Mouse (Mus musculus) layer of hippocampus, postnatal 10 days (tissue): Measurements from ENCODE around the gene Dlgap5. TPM values are rescaled to one million over a fixed set of nuclear protein-coding genes. Genes with fewer than 3 reads are reported as not detected.

ENCODE experiments used
- DNase-seq, 2 experiments: peaks; one replicate each; pipeline ENCODE4 v3.0.0; 2021; ENCODE audit warnings: low spot score in 2 of 2
- total RNA-seq, 2 experiments: library from RNA; stranded (reverse); gene quantifications; 2 replicates each; pipeline ENCODE4 v1.2.3; 2021

Dlgap5 gene
- total RNA-seq, 2 experiments from 2014 or later, result 3.8 to 4.1 TPM

DNA sequence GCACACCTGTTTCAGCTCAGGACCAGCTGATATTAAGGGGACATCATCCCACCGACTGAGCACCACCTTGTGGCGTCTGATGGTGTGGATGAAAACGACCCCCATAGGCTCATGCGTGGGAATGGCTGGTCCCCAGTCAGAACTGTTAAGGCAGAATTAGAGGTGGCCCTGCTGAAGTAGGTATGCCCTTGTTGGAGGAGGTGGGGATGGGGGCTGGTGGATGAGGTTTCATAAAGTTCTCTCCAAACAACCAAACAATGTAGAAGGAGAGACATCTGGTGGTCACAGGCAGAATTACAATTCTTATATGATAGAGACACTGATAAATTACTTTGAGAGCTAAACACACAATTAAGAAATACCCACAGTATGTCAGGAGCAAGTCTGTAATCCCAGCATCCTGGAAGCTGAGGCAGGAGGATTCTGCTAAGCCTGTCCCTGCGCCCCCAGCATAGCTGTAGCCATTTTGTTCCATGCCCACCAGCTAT is 22.0 kb downstream of the Dlgap5 start:
- DNase-seq, result peak; percentile 13 to 23

DNA sequence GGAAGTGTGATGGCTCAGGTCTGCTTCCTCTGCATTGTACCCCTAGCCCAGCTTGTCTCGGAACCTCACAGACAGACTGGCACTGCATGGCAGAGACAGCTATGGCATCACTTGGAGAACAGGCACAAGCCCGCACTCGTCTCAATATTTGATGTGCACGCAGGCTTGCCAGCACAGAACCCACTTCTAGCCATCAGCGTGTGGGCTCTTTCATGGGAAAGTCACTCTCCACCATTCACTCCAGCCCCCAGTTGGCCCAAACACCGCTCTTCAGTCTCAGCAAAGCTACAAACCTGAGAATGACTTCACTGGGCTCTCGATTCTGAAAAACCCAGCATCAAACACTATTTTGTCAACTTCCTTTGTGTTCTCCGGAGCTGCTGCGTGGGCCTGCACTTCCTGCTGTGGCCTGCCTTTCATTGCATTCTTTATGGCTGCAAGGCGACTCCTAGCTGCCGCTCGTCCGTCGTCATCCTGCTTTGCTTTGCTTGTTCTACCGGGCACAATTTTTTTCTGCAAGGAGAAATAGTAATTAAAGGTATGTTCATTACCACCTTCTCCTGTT is 22.7 kb downstream of the Dlgap5 start:
- peak in 1 of 2 experiments; percentile 19 for DNase-seq

DNA sequence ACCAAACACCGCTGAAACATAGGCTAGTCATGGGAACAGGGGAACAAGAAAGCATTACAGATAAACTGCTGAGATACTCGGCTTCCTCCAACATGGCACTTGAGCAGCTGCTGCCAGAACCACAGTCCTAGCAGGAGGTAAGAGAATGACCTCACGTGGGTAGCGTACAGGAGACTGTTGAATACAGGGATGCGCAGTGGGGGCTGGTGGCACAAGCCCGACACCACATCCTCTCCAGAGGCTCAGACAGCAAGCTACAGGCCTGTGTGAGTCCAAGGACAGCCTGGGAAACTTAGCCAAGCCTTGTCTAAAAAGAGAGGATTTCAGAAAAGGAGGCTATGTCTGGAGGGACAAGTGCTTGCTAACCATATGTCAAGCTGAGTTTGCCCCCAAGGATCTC is 23.2 kb downstream of the Dlgap5 start:
- DNase-seq, result no peak

DNA sequence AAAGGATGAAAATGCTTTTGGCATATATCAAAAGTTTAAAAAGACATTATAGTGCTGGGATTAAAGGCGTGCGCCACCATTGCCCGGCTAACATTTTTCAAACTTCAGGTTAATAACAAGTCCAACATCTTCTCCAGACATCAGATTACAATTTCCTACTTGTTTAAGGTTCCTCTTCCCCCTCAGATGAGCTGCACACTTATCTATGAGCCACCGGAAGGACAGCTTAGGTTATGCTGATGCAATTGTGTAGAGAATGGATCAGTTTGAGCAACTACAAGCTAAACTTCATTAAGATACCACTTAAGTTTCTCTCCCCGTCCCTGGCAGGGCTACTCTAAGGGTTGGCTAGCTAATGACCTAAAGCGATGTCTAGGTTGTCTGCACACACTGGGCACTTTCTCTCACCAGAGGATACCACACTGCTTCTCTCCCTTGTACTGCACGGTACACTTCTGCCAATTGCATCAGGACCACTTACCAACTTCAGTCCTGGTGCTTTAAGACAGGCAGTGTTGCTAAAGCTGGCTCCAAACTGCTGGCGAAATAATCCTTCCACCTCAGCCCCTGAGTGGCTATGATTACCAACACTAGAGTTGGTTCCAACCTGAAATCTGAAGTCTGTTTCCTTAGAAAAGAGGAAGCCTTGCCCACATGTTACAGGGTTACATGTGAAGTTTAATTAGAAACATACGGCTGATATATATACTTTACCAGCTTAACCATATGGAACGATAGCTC is 24.7 kb downstream of the Dlgap5 start:
- DNase-seq, result no peak

DNA sequence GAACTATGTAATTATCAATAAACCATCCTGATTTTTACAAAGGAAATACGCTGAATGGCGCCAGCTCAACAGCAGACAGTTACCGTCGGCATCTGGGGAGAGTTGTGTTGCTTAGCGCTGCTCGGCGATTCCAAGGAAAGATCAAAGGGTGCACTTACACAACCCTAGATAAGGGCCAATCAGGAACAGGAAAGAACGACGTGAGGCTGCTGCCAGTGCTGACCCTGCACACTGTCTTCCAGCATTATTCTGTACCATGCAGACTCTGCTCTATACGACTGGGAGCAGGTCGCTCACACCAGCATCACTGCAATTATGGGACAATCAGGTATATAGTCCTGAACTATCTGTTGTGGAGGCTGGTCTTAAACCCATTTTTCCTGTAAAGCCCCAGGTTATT is 32.1 kb downstream of the Dlgap5 start:
- no peak for DNase-seq

DNA sequence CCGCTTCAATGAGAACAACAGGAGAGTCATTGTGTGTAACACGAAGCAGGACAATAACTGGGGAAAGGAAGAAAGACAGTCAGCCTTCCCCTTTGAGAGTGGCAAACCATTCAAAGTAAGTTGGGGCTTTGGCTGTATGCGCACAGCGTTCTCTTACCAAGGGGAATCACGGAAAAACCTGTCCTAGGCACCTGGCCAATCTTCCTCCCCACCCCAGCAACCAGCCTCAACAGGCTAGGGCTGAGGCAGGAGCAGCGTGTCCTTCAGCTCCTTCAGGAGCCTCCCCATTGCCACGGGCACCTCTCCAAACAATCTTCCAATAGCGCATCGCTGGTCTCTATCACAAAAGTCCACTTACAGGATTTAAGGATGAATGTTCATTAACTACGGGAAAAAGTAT is 33.6 kb downstream of the Dlgap5 start:
- DNase-seq, result no peak

DNA sequence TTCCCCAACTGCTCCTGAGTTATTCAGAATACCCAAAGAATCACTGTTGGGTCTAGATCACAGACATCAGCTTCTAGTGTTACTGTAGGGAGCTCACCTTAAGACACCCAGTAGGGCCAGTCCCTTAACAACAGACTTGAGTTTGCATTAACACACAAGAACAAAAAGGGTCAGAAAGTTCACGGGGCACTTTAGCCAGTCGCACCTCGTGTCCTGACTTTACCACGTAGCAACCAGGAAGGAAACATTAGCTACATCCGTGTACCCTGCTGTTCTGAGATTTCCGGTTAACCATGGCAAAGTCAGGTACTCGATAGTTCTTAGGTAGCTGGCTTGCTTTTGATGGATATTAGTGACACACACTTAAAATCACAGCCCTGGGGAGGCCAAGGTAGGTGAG is 34.3 kb downstream of the Dlgap5 start:
- DNase-seq, result no peak

DNA sequence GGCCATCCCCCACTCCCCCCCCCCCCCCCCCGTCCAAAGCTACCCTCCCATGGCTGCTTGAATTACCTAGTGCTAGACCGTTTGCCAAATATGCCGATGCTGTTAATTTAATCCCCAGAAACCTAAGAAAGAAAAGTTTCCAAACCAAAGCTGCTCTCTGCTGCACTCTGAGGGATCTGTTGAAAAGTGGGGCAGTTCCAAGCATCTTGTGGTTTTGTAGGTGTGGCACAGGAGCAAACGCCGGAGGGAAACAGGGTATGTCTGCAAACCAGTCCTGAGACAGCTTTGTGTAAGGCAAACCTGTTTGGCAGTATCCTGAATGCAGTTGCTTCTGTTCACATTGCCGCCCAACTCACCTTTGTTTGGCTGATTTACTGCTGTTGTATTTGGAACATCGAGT is 39.9 kb downstream of the Dlgap5 start:
- no peak for DNase-seq

DNA sequence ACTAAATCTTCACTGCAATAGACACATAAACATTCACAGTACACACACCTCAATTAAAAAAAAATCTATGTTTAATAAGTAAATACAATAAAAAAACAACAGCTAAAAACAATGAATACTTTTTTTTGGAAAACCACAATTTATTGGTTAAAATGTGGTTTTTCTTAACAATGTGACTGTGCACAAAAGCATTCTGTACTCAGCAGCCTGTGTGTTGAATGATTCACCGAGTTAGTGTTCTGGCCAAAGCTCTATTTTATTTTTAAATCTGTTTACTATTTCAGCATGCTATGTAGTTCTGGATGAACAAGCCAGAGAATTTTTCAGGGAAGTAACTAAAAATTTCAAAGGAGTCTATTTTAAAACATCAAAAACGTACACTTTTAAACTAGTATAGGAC is 41.7 kb downstream of the Dlgap5 start:
- DNase-seq, result no peak

DNA sequence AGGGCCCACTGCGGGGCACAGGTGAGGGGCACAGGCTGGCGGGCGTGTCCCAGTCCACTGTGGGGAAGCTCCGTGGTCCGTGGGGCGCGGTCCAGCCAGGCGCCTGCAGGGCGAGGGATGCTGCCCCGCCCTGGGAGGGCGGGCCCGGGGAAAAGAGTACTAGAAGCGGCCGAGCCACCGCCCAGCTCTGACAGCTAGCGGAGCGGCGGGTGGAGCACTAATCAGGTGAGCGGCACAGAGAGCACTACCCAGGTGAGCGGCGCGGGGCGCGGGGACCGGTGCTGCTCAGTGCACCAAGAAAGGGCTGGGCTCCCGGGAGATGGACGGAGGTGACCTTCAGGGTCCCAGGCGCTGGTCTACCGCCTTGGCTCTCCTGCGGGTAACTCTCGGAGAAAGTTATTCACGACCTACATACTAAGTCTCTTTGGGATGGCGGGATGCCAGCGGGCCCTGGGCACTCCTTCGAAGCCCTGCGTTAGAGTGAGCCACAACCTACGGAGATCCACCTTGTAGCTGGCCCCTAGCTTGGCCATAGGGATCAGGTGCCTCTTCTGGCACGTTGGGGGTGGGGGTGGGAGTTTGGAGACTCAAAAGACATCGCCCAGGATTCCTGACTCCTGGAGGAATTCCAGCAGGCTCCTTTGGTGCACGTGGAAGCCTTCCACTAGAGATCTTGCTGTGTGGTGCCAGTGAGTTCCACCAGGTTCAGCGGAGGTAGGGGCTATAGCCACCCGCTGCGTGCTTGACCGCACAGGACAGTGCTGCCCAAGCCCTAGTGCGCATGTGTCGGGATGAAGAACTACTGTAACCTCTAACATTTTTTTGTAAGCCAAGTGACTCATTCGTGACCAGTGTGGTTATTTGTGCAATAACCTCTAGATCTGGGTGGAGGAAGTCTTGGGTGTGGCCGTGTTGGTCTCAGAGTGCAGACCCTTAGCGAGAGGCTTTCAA is 44.2 kb downstream of the Dlgap5 start:
- peak in 1 of 2 experiments; percentile 29 for DNase-seq

DNA sequence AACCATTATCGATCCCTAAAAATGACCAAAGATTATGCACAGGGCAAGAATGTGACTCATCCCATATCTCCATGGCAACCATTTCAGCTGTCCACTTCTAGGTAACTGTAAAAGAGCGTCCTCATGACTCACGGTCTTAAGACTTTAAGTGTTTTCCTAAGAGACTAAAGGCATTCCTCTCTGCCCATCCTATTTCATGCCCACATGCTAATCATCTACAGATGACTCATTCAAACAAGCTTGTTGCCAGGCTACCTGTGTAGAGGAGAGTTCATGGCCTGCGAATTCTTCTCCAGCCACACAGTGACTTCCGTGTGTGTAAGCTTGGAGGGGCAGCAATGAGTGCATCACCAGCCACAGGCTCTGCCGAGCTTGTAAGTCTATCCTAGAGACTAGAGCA is 46.5 kb downstream of the Dlgap5 start:
- DNase-seq, result no peak

DNA sequence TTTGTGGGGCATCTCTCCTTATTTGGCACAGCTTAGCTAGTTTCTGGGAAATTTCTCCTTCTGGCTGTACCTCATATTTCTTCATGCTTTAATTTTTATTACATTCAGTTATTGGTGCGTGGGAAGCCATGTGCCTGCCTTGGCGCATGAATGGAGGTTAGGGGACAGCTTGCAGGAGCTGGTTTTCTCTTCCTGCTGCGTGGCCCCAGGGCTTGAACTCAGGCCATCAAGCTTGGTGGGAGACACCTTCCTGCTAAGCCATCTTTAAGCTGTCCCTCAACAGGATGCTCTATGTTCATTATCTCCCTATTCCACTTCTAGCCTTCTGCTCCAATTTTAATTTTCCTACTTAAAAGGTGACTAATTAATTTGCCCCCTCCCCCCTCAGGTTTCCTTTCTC is 47.4 kb downstream of the Dlgap5 start:
- no peak for DNase-seq

DNA sequence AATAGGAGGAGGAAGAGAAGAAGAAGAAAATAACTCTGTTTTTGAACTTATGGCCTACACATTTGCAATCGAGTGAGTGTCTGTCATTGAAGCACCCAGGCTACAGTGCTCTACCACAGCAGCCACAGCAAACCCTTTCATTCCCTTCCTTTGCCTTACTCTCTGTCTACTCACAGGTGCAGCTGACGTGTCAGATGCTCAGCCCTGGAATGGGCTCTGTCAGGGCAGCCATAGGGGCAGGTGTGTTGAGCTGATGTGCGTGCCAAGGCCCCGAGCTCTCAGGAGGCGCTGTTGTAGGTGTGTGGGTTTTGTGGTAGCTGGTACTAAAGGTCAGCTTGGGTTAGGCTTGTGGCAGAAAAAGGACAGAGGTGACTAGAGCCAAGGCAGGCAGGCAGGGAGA is 48.5 kb downstream of the Dlgap5 start:
- no peak for DNase-seq

DNA sequence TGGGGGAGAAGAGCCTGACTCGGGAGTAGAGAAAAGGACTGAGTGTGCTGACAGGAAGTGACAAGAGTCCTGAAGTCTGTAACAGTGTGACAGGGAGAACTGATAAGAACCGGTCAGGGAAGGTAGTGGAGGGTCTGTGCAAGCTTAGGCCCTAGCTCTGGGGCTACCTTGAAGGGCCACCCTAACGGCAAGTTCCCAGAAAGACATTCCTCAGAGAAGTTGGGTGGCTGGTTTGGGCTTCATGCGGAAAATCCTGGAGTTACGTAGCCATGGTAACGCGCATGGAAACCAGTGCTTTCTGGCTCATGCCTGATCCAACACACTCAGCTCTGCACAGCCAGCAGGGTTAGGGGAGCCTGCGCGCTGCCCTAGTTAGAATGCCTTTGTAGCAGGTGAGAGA is 50.7 kb downstream of the Dlgap5 start, which contains the start of gene Lgals3:
Gene Lgals3, plus strand, starts transcription at position 291 of the 400 bp plus-strand sequence.
- peak; percentile 63 to 72 for DNase-seq

DNA sequence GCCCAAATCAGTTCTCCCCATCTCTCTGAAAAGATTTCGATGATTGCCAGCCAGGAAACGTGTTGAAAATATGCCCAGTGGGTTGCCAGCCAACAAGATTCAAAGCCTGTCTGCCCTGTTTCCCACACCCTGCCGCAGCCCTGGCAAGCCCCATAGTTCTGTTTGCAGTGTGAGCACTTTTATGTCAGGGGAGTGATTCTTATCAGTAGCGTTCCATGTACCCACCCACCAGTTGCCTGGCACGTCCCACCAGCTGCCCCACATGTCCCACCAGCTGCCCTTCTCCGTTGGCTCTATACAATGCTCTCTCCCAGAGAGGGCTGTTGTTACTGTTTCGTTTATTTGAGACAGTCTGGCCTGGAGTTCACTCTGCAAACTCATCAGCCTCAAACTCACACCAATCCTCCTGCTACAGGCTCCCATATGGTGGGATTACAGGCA is 51.3 kb downstream of the Dlgap5 start:
- DNase-seq, result peak; percentile 81 to 83

DNA sequence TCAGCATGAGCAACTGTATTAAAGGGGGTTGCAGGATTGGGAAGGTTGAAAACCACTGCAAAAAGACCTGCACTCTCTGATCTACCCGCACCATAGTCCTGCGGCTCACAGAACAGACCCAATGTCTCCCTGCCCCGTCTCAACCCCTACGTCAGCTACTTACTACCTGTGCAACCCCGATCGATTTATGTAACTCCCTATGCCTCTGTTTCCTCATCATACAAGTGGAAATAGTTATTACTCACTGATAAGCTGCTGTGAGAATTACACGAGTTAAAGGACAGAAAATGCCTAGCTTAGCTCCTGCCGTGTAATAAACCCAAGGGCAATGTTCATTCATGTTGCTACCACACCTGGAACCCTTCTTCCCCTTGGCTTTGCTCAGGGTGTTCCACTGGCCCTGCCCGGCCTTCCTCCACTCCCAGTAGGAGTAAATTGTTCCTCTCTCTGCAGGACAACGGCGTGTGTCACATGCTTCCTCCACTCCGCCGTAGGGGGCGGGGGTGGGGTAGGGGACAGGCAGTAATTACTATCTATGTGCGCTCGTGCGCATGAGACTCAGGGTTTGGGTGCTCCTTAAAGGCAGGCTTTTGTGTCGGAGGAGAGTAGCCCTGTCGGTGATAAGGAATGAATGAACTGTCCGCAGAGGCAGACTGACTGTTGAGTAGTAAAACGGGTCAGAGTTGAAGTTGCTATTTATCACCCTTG is 53.3 kb downstream of the Dlgap5 start:
- no peak for DNase-seq

DNA sequence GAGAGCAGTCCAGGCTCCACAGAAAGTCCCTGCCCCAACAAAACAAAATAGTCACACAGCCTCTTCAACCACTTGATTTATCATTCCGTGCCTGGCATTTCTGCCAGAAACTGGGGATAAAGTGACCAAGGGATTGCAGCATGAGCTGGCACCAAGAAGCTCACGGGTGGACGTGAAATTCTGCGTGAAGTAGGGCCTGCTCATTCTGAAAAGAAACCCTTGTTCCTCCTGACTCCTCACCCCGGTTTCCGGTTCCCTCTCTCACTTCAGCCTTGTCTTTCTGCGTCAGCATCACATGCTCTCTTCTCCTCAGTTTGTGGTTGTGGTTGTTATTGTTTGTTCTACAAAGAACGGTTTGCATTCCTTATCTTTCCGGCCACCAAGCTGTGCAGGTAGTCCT is 56.3 kb downstream of the Dlgap5 start:
- DNase-seq, result no peak

DNA sequence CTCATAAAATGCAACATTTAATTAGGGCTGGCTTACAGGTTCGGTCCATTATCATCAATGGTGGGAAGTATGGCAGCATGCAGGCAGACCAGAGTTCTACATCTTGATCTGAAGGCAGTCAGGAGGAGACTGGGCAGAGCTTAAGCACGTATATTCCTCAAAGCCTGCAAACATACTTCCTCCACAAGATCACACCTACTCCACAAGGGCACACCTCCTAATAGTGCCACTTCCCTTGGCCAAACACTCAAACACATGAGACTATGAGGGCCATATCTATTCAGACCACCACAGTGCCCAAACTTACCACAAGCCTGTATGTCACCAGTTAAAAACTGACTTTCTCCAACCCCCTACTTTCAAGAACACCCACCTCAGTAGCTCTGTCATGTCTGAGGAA is 56.8 kb downstream of the Dlgap5 start:
- no peak for DNase-seq

DNA sequence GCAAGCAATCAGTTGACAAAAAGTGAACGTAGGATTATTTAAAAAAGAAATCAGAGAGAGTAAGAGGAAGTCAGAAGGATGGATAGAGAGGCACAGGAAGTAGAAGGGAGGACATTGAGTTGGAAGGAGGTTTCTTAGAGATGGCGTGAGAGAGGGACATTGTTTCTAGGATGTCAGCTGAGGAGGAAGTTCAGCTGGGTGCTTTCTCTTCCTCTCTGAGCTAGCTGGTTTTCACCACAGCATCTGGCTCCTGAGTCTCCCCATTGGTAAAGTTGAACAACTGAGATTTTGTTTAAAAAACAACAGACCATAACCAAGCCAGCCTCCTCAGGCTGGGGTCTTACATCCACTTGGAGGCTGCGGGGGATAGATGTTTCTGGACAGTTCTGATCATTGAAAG is 58.6 kb downstream of the Dlgap5 start:
- no peak for DNase-seq

DNA sequence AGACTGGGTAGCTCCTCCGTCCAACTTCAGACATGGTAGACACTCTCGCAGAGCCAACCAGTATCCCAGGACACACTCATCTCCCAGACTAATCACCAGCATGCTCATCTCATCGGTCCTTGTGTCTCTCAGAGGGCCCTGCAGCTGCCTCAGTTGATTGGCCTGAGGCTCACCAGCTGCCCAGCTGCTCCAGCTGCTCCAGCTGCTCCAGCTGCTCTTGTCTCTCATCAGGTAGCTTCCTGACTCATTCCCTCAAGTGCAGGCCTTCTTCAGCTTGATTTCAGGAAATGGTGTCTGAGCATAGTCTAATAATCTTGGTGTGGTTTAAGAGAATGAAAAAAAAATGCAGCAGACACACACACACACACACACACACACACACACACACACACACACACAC is 61.6 kb downstream of the Dlgap5 start:
- no peak for DNase-seq

DNA sequence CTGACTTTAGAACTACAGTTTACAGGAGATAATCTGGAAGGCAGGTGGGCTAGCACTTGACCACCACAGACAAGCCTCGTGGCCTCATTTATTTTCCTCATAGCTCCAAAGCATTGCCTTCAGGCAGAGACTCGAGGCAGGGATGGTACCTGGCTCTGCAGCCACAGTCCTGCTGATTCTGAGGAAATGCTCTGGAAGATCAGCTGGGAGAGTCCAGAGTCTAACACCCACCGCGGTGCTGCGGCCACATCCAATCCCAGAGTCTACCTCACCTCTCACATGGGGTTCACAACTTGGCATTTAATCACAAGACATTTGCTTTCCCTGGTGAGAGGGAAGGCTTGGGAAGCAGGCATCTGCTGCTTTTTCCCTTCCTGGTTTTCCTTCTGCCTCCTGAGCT is 63.3 kb downstream of the Dlgap5 start:
- DNase-seq, result no peak
